Mouse (Mus musculus) myocyte (in vitro differentiated cells): ENCODE data around the gene Ttc7.

Source experiments
- MAX ChIP-seq: IDR thresholded peaks from one replicate; pipeline ENCODE4 v1.6.1; 2011; ENCODE audit warnings: low read depth, mild to moderate bottlenecking, control low read depth
- MYOD1 ChIP-seq, 3 experiments: IDR thresholded peaks; one replicate each; pipeline ENCODE4 v1.6.1; 2011; ENCODE audit warnings: control low read depth in 2 of 3, low read depth in 2 of 3, mild to moderate bottlenecking in 2 of 3, moderate library complexity in 1 of 3; ENCODE audit not compliant: insufficient read length in 2 of 3, control insufficient read depth in 1 of 3
- POLR2A ChIP-seq: IDR thresholded peaks from one replicate; pipeline ENCODE4 v1.6.1; 2011; ENCODE audit warnings: low read depth, mild to moderate bottlenecking, control low read depth, moderate library complexity; ENCODE audit not compliant: insufficient read length
- TCF3 ChIP-seq: IDR thresholded peaks from one replicate; pipeline ENCODE4 v1.6.1; 2011; ENCODE audit warnings: low read depth, control low read depth; ENCODE audit not compliant: insufficient read length

DNA sequence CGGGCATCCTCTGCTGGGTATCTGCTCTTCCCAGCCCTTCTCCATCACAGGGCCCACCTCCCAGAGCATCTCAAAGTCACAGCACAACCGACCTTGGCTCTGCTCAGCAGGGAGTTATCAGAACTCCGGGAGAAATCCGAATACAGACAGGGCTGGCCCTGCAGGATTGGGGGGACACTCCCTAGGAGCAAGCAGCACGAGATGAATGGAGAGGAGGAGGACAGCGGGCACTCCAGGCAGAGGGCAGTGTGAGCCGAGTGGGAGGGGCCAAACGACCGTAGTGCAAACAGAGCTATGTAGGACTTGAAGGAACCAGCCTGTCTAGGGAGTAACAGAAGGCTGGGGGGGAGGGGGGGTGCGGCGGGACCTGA, 48.2 kb downstream of the Ttc7 start:
- TF ChIP-seq MAX (no peak), POLR2A (no peak), MYOD1 (IDR thresholded peaks at IDR 0.05; ENCODE audit: control insufficient read depth in 1 of 3, insufficient read length in 2 of 3, low read depth in 2 of 3) (no peak), TCF3 (no peak)
